Mouse (Mus musculus) bone marrow macrophage, adult 2 months (primary cell): ENCODE data around the gene Sept9.

Experiments
- CTCF ChIP-seq: IDR thresholded peaks from 2 replicates; pipeline ENCODE4 v1.5.1; 2012; ENCODE audit warnings: low read depth, mild to moderate bottlenecking, low read length, moderate library complexity
- POLR2A ChIP-seq: IDR thresholded peaks from 2 replicates; pipeline ENCODE4 v1.6.1; 2012; ENCODE audit warnings: mild to moderate bottlenecking, low read depth, low read length, borderline replicate concordance

DNA sequence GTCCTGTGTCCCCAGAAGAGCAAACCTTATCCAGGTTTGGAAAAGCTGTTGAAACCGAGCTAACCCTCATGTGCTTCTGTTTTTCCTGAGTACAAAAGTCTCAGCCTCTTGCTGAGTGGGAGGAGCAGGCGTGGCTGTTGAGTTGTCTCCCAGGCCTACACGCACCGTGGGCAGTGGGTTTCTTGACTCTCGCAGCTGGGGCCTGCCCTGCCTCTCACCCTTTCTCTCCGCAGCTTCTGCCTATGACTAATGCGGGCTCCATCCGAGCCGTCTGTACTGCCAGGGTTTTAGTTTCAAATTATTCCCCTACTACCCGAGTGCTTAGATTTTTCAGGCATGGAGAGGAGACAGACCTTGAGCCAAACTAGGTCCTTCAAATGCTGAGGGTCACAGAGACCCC is 28.7 kb downstream of the Sept9 start:
- TF ChIP-seq POLR2A, result no peak
- no peak for TF ChIP-seq CTCF
